Mouse (Mus musculus) adrenal gland, postnatal 25 days (tissue): Measurements from ENCODE around the gene Card10. TPM values are rescaled to one million over a fixed set of nuclear protein-coding genes. Genes with fewer than 3 reads are reported as not detected.
"Not testable (repeated sequence)": the region's sequence is repeated elsewhere in the genome, so short reads cannot be mapped to it uniquely, and the experiment has no call there.

ENCODE experiments used
- DNase-seq: peaks from one replicate; pipeline ENCODE4 v3.0.0; 2021; ENCODE audit warnings: mixed read lengths
- long read RNA-seq: library from polyadenylated mRNA; stranded (forward); transcript quantifications from one replicate; pipeline ENCODE4 v2.0.0, GENCODE M21; 2021
- total RNA-seq: library from RNA; stranded (reverse); gene quantifications from 2 replicates; pipeline ENCODE4 v1.2.3, GENCODE M21; 2021

The Card10 gene
- 6.5 and 7.0 TPM in 2 replicates for total RNA-seq
- long read RNA-seq, full-length matches to known transcripts = 2 of 4 reads
- long read RNA-seq, partial matches to known transcripts = 0 of 4 reads
- long read RNA-seq, other reads (novel, unspliced or antisense) = 2 of 4 reads

DNA sequence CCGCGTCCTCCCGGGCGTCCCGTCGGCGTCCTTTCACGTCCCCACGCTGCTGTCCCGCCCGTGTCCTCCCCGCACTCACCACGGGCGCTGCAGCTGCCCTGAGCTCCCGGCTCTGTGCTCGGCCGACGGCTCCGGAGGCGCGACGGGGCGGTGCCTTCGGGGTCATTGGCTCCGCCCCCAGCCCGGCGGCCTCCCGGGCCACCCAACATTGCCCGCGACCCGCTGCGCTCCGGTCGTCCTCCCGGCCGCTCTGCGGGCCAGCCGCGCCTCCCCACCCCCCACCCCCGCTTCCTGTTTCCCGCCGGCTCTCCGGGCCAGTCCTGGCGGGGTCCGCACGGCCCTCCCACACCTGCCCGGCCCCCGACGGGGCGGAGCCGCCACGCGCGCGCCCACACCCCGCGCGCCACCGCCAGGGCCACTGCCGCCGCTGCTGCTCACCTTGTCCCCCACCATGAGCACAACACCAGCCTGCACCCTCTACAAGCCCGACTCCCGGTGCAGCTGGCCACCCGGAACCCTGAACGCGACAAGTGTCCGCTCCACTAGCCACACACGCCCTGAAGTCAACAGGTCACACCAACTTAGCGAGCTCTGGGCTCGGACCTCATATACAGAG is at the start of gene Card10:
Card10 (minus strand) TSS at position 267 of the 616 bp plus-strand sequence.
- peak; percentile 66 for DNase-seq

- peak; percentile 93 for DNase-seq
Observed at GRCm38 (mm10) chr15:78851505-78852153, 48.8 kb upstream of the Card10 start.

DNA sequence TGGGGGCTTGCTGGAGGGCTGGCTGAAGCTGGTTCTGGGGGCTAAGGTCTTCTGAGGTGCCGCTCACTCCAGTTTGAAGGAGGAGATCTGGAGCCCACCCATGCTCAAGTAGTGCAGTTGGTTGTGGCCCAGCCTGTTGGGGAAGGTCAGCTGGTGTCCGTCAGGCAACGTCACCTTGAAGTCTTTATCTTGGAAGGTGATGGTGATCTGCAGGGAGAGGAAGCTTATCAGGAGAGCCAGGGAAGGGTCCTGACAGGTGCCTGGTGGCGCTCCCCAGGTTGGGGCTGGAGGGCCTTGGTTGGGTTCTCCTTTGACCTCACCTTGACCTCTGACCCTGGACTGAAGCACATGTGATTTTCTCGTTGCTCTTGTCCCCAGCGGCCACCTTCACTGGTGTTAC is 48.1 kb upstream of the Card10 start:
- no peak for DNase-seq

GRCm38 (mm10) chr15:78850059-78850824 is 47.4 kb upstream of the Card10 start:
- DNase-seq = no peak

GRCm38 (mm10) chr15:78849485-78849884 is 46.6 kb upstream of the Card10 start:
- no peak for DNase-seq

DNA sequence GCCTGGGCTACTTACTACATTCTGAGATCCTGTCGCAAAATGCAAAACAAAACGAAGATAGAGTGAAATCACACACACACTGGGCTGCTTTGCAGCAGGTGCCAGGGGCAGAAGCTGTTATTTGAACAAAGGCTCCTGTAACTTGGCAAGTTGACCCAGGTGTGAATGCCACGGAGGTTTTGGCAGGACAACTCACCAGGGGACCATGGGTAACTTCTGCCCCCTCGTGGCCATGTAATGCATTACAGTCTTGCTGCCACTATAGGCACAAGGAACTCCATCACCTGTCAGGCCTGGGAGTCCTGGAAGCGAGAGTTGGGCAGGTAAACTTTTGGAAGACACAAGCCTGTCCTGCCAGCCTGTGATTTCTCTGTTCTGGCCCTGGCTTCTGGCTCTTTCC is 45.6 kb upstream of the Card10 start:
- peak; percentile 85 for DNase-seq

DNA sequence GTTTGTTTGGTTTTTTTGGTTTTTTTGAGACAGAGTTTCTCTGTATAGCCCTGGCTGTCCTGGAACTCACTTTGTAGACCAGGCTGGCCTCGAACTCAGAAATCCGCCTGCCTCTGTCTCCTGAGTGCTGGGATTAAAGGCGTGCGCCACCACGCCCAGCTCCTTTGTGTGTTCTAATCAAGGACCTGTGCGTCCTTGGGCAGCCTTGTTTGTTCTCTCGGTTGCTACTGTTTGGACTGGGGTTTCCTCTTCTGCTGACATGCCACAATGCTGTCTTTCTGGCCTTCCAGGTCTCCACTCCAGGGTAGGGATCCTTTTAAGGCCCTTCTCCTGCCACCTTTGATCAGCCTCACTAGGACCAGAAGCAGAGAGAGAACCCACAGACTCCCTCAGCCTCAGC is 44.0 kb upstream of the Card10 start:
- not testable (repeated sequence) for DNase-seq

DNA sequence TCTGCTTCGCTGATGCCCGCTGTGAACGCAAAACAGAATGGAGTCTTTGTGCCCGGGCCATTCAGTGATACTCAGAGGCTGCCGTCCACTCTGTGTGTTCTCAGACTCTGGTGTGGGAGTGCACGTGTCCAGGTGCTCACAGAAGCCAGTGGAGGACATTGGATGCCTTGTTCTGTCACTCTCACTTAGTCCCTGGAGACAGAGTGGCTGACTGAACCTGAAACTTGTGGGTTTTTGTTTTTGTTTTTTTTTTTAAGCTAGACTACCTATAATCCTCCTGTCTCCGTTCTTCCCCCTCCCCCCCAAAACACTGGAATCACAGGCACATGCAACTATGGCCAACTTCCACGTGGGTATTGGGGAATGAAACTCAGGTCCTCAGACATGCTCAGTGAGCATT is 43.5 kb upstream of the Card10 start:
- DNase-seq = no peak

DNA sequence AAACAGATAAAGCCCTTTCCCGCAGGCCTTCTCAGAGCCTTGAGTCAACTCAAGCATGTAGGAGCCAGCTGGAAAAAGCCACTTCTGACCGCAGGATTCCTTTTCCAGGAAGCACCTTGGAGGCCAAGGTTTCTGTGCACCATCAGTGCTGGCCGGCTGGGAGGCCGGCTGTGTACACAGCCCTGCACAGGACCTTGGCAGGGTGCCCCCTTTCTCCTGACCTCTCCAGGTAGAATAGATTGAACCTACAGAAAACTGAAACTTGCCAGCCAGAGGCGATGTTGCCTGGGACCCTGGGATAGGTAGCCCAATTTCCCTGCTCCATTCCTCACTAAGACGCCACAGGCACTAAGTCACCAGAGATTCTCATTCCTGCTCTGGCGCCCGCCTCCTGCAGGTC is 43.0 kb upstream of the Card10 start:
- DNase-seq = peak; percentile 46

DNA sequence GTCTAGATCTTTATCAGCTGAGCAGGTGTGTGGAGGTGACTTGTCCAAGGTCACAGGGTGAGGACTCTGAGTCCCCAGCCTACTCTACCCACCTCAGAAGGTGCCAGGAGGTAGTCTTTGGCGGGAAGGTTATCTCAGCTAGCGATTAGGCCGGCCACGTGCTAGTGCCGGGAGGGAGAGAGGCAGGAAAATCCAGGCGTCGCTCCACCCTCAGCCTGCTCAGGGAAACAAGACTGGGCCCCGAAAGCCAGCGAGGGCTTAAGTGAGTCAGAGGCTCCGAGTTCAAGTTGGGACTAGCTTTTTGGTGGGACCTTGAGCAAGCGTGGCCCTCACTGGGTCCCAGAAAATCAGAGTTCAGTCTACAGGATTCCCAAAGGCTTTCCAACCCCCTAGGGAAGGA is 42.5 kb upstream of the Card10 start:
- peak; percentile 56 for DNase-seq

DNA sequence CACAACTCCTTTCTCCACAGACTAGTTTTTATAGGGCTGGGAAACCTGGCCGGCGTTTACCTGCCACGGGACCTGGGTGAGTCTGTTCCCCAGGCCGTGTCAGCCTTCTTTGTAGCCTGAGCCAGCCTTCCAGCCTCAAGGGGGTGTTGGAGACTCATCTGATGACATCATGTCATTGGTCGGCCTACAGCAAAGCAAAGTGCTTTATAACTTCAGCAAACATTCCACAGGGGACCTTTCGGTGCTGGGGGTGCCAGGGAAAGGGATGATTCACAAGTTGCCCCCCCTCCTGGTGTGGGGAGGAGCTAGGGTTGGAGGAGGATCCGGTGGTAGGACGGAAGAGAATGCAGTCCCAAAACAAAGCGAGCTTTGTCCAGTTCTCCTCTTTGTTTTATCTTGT is 41.9 kb upstream of the Card10 start:
- peak; percentile 81 for DNase-seq

- peak; percentile 51 for DNase-seq
Observed at GRCm38 (mm10) chr15:78843581-78844469, 41.0 kb upstream of the Card10 start.

DNA sequence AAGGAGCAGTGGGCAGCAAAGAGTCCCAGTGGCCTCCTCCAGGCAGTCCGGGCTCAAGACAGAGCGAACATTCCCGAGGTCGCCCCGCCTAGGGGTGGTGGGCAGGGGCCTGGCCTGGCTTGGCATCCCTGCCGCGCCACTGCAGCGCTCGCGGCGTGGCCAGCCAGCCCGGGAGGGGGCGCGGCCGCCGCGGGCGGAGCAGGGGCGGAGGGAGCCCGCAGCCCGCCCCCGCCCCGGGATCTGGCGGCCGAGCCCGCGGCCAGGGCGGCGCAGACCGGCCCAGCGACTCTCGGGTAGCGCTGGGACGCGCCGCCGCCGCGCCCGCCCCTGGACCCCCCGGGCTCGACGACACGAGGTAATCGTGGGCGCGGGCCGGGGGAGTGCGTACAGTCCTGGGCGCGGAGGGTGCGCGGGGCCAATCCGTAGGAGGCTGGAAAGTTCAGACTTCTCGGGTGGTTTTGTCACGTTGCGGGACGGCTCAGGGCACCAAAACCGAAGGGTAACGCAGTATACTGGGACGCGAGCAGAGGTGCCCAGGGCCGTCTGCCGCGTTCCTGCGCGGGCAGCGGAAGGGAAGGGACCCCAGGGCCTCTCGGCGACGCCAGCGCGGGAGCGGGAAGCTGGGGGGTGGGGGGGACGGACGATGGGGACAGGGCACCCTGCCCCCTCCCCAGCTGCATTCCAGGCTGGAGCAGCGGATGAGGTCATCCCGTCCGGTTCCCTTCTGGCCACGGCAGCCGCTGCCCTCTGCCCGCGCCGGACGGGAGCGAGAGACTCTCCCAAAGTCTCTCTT is 39.7 kb upstream of the Card10 start, which contains the start of gene Cdc42ep1:
Cdc42ep1 (plus strand) TSS at position 254 of the 793 bp plus-strand sequence.
- peak; percentile 83 for DNase-seq

- DNase-seq = no peak
Observed at GRCm38 (mm10) chr15:78841161-78841790, 38.4 kb upstream of the Card10 start.

- DNase-seq = no peak
Observed at GRCm38 (mm10) chr15:78840751-78841150, 37.9 kb upstream of the Card10 start.

- no peak for DNase-seq
Observed at GRCm38 (mm10) chr15:78840241-78840640, 37.4 kb upstream of the Card10 start.

- no peak for DNase-seq
Observed at GRCm38 (mm10) chr15:78839744-78840143, 36.9 kb upstream of the Card10 start.

DNA sequence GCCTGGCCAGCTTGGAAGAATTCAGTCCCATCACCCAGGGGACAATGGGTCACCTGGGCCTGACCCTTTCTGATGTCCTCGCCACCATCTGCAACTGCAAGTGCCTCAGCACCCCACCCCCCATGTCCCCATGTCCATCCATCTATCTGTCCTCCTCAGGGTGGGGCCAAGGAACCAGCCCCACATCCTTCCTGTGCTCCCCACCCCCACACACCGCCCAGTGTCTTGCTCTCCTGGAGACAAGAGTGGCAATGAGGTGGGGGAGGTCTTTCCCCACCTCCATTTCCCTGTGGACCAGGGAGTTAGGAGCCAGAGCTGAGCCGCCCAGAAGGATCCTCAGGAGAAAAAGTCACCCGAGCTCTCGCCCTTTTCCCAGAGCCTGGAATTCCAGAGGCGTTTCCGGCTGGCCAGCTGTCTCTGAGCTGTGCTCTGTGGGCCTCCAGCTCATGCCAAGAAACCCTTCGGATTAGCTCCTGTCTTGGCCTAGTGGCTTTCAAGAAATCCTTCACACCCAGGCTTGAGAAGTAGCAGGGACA is 33.3 kb upstream of the Card10 start:
- peak; percentile 53 for DNase-seq

DNA sequence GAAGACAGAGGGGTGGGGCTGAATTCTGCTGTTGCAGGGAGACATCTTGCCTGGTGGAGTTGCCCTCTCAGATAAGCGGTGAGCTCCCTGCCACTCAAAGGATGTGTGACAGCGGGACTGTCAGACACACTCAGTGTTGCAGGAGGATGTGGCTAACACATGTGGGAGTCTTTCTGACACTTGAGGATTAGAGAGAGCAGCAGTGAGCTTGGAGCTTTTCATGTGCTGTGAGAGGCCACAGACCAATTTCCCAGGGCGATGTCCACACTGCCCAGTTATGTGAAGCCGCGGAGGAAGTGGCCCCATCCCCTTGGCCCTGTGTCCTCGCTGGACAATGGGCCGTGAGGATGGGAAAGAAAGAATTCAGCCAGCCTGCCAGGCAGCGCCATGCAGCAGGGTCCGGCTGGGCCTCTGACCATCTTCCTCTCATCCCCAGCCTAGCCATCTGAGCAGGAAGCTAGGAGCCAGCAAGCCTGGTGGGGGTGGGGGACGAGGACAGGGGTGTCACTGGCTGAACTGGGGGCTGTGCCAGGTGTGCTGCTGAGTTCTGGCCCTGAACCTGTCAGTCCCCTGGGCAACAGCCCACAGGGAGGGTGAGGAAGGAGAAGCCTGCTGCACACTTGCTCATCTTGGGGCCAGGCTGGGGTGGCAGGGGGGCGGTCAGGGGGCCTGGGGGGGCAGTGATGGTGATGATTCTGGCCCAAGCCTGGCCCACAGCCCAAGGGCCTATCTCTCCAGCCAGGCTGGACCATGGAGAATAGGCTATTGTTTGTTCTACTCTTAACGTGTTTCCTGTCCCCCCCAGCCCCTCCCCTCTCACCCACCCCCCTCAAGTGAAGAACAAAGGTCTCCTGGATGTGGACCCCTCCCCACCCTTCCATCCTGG is 32.6 kb upstream of the Card10 start:
- peak; percentile 39 for DNase-seq
